Mouse (Mus musculus) neural tube, embryonic 13.5 days (tissue): Measurements from ENCODE around the gene Gm20388. TPM values are rescaled to one million over a fixed set of nuclear protein-coding genes. Genes with fewer than 3 reads are reported as not detected.

ENCODE experiments used
- ATAC-seq: fragments of 200-750 bp; cut with Nextera tagmentation; 2 replicates; pipeline ENCODE4 v1.8.0; 2017; ENCODE audit warnings: low read depth, mild to moderate bottlenecking, moderate TSS enrichment, moderate library complexity
- H3K27ac ChIP-seq: fragments of 300-500 bp; sonication (generic); replicated peaks from 2 replicates; pipeline ENCODE4 v1.5.1; 2015; ENCODE audit warnings: moderate library complexity, mild to moderate bottlenecking, inconsistent platforms
- H3K27me3 ChIP-seq: fragments of 300-500 bp; sonication (generic); 2 replicates; pipeline ENCODE4 v1.6.1; 2015; ENCODE audit warnings: mild to moderate bottlenecking, inconsistent platforms
- H3K36me3 ChIP-seq: fragments of 300-500 bp; sonication (generic); 2 replicates; pipeline ENCODE4 v1.6.1; 2015; ENCODE audit warnings: mild to moderate bottlenecking, inconsistent platforms
- H3K4me1 ChIP-seq: fragments of 300-500 bp; sonication (generic); replicated peaks from 2 replicates; pipeline ENCODE4 v1.6.1; 2015; ENCODE audit warnings: inconsistent platforms
- H3K4me2 ChIP-seq: fragments of 300-500 bp; sonication (generic); 2 replicates; pipeline ENCODE4 v1.6.1; 2015; ENCODE audit warnings: inconsistent platforms, mild to moderate bottlenecking, moderate library complexity
- H3K4me3 ChIP-seq: fragments of 300-500 bp; sonication (generic); 2 replicates; pipeline ENCODE4 v1.5.1; 2015; ENCODE audit warnings: mild to moderate bottlenecking, inconsistent platforms
- H3K9ac ChIP-seq: fragments of 300-500 bp; sonication (generic); 2 replicates; pipeline ENCODE4 v1.6.1; 2015; ENCODE audit warnings: moderate library complexity, mild to moderate bottlenecking, inconsistent platforms
- H3K9me3 ChIP-seq: fragments of 300-500 bp; sonication (generic); 2 replicates; pipeline ENCODE4 v1.6.1; 2016; ENCODE audit warnings: inconsistent platforms
- WGBS: fragments of 180-500 bp; shearing (Covaris S2); methylation state at CpG from one replicate; pipeline ENCODE4 v1.1.7; 2015; 5-methylcytosine and 5-hydroxymethylcytosine counted together
- polyA plus RNA-seq: library from polyadenylated mRNA; unstranded; fragments of >200 nt; fragmentation: Nextera tagmentation; extraction: Ambion mirVana; gene quantifications from 2 replicates; pipeline ENCODE4 v1.2.1, GENCODE M21; 2015

Gene Gm20388
- polyA plus RNA-seq, 1 experiment from 2014 or later, result 0.27 TPM

- Histone ChIP-seq H3K27me3 (peaks cover under 1% of the 10 kb centered on the region; the same call in 1 of the 2 replicates), H3K9me3 (no peaks in the 10 kb centered on the region), H3K4me1 (peaks cover 29% of the 10 kb centered on the region), H3K36me3 (no peaks in the 10 kb centered on the region), H3K4me2 (no peak overlapping the region), H3K27ac (no peak overlapping the region), H3K4me3 (no peak overlapping the region), H3K9ac (no peak overlapping the region)
- no peak for ATAC-seq
- WGBS, result 88% methylated on average over 4 of the region's 4 CpGs
Measured at GRCm38 (mm10) chr8:120315644-120316043, 405.0 kb downstream of the Gm20388 start.

- Histone ChIP-seq H3K4me2 (no peak overlapping the region), H3K4me3 (no peak overlapping the region), H3K9ac (no peak overlapping the region), H3K27ac (no peak overlapping the region), H3K36me3 (no peaks in the 10 kb centered on the region), H3K9me3 (no peaks in the 10 kb centered on the region), H3K27me3 (no peaks in the 10 kb centered on the region; the same call in 1 of the 2 replicates), H3K4me1 (peaks cover 26% of the 10 kb centered on the region)
- no peak for ATAC-seq
- WGBS, result 90% methylated on average over 7 of the region's 7 CpGs
Measured at GRCm38 (mm10) chr8:120316707-120317106, 406.1 kb downstream of the Gm20388 start.

GRCm38 (mm10) chr8:120317118-120317824 is 406.6 kb downstream of the Gm20388 start:
- 83% methylated on average over 21 of the region's 21 CpGs for WGBS
- Histone ChIP-seq H3K9ac (no peak overlapping the region), H3K4me2 (no peak overlapping the region), H3K9me3 (no peaks in the 10 kb centered on the region), H3K27ac (peak overlapping the region; percentile 13; the same call in 1 of the 2 replicates), H3K36me3 (no peaks in the 10 kb centered on the region), H3K4me1 (peaks cover 30% of the 10 kb centered on the region), H3K4me3 (no peak overlapping the region), H3K27me3 (no peaks in the 10 kb centered on the region; the same call in 1 of the 2 replicates)
- no peak for ATAC-seq

GRCm38 (mm10) chr8:120318476-120318991 is 407.9 kb downstream of the Gm20388 start:
- Histone ChIP-seq H3K4me3 (no peak overlapping the region), H3K9ac (no peak overlapping the region), H3K27ac (no peak overlapping the region; the same call in 1 of the 2 replicates), H3K4me1 (peaks cover 42% of the 10 kb centered on the region), H3K27me3 (no peaks in the 10 kb centered on the region), H3K4me2 (no peak overlapping the region), H3K36me3 (no peaks in the 10 kb centered on the region), H3K9me3 (no peaks in the 10 kb centered on the region)
- ATAC-seq, result no peak
- WGBS, result 62% methylated on average over 12 of the region's 12 CpGs

- Histone ChIP-seq H3K36me3 (no peaks in the 10 kb centered on the region), H3K9ac (no peak overlapping the region), H3K9me3 (no peaks in the 10 kb centered on the region), H3K4me1 (peaks cover 52% of the 10 kb centered on the region), H3K27me3 (no peaks in the 10 kb centered on the region), H3K4me3 (no peak overlapping the region), H3K27ac (no peak overlapping the region), H3K4me2 (no peak overlapping the region)
- WGBS, result 21% methylated on average over 7 of the region's 7 CpGs
- no peak; the same call in 1 of the 2 replicates for ATAC-seq
Measured at GRCm38 (mm10) chr8:120319449-120319848, 408.8 kb downstream of the Gm20388 start.

GRCm38 (mm10) chr8:120320146-120320545 is 409.5 kb downstream of the Gm20388 start:
- Histone ChIP-seq H3K27ac (no peak overlapping the region), H3K4me2 (no peak overlapping the region), H3K27me3 (no peaks in the 10 kb centered on the region), H3K4me1 (peaks cover 58% of the 10 kb centered on the region), H3K36me3 (no peaks in the 10 kb centered on the region), H3K4me3 (no peak overlapping the region), H3K9ac (no peak overlapping the region), H3K9me3 (no peaks in the 10 kb centered on the region)
- no peak for ATAC-seq
- 89% methylated on average over 5 of the region's 5 CpGs for WGBS

- H3K9ac ChIP-seq, result no peak overlapping the region
- ATAC-seq, result no peak
- H3K27ac ChIP-seq, result no peak overlapping the region
- no peaks in the 10 kb centered on the region for H3K27me3 ChIP-seq
- 51% methylated on average over 6 of the region's 6 CpGs for WGBS
- no peak overlapping the region for H3K4me3 ChIP-seq
- H3K4me1 ChIP-seq, result peaks cover 68% of the 10 kb centered on the region
- no peaks in the 10 kb centered on the region for H3K36me3 ChIP-seq
- no peaks in the 10 kb centered on the region for H3K9me3 ChIP-seq
- no peak overlapping the region for H3K4me2 ChIP-seq
Measured at GRCm38 (mm10) chr8:120321724-120322123, 411.1 kb downstream of the Gm20388 start.

GRCm38 (mm10) chr8:120322956-120323448 is 412.4 kb downstream of the Gm20388 start:
- H3K4me3 ChIP-seq, result no peak overlapping the region
- peak overlapping the region; percentile 80 for H3K27ac ChIP-seq
- H3K4me1 ChIP-seq, result peaks cover 56% of the 10 kb centered on the region
- WGBS, result 2% methylated on average over 20 of the region's 20 CpGs
- H3K9me3 ChIP-seq, result no peaks in the 10 kb centered on the region
- no peaks in the 10 kb centered on the region for H3K36me3 ChIP-seq
- no peak overlapping the region for H3K4me2 ChIP-seq
- H3K27me3 ChIP-seq, result no peaks in the 10 kb centered on the region
- H3K9ac ChIP-seq, result peak overlapping the region; percentile 61
- peak; percentile 30; the same call in 1 of the 2 replicates for ATAC-seq

- no peak for ATAC-seq
- Histone ChIP-seq H3K9ac (no peak overlapping the region), H3K4me2 (no peak overlapping the region), H3K27ac (peak overlapping the region; percentile 68), H3K4me1 (peaks cover 55% of the 10 kb centered on the region), H3K36me3 (no peaks in the 10 kb centered on the region), H3K4me3 (no peak overlapping the region), H3K27me3 (no peaks in the 10 kb centered on the region), H3K9me3 (no peaks in the 10 kb centered on the region)
- WGBS, result 54% methylated on average over 3 of the region's 3 CpGs
Measured at GRCm38 (mm10) chr8:120324555-120324954, 413.9 kb downstream of the Gm20388 start.

GRCm38 (mm10) chr8:120325172-120325767 is 414.6 kb downstream of the Gm20388 start:
- H3K4me2 ChIP-seq, result no peak overlapping the region
- no peak overlapping the region for H3K9ac ChIP-seq
- WGBS, result 48% methylated on average over 5 of the region's 5 CpGs
- H3K27ac ChIP-seq, result peak overlapping the region; percentile 68; the same call in 1 of the 2 replicates
- no peaks in the 10 kb centered on the region for H3K36me3 ChIP-seq
- peaks cover 57% of the 10 kb centered on the region for H3K4me1 ChIP-seq
- H3K9me3 ChIP-seq, result no peaks in the 10 kb centered on the region
- no peaks in the 10 kb centered on the region for H3K27me3 ChIP-seq
- H3K4me3 ChIP-seq, result no peak overlapping the region
- ATAC-seq, result no peak

- Histone ChIP-seq H3K27ac (no peak overlapping the region), H3K4me3 (no peak overlapping the region), H3K4me2 (no peak overlapping the region), H3K36me3 (no peaks in the 10 kb centered on the region), H3K9me3 (no peaks in the 10 kb centered on the region), H3K9ac (no peak overlapping the region), H3K4me1 (peaks cover 56% of the 10 kb centered on the region), H3K27me3 (no peaks in the 10 kb centered on the region)
- WGBS, result 63% methylated on average over 3 of the region's 3 CpGs
- ATAC-seq, result no peak
Measured at GRCm38 (mm10) chr8:120327131-120327554, 416.5 kb downstream of the Gm20388 start.

- no peak for ATAC-seq
- H3K4me1 ChIP-seq, result peaks cover 50% of the 10 kb centered on the region
- no peak overlapping the region for H3K9ac ChIP-seq
- no peaks in the 10 kb centered on the region for H3K9me3 ChIP-seq
- no peaks in the 10 kb centered on the region for H3K36me3 ChIP-seq
- H3K4me2 ChIP-seq, result no peak overlapping the region
- 88% methylated on average over 13 of the region's 13 CpGs for WGBS
- H3K4me3 ChIP-seq, result no peak overlapping the region
- no peaks in the 10 kb centered on the region for H3K27me3 ChIP-seq
- H3K27ac ChIP-seq, result no peak overlapping the region
Measured at GRCm38 (mm10) chr8:120328361-120329022, 417.9 kb downstream of the Gm20388 start.
